Mouse (Mus musculus): ENCODE data around the gene Nat8l. TPM values are rescaled to one million over a fixed set of nuclear protein-coding genes. Genes with fewer than 3 reads are reported as not detected.

Nat8l gene
- polyA plus RNA-seq, 1 experiment from 2014 or later, result 0.13 TPM

DNA sequence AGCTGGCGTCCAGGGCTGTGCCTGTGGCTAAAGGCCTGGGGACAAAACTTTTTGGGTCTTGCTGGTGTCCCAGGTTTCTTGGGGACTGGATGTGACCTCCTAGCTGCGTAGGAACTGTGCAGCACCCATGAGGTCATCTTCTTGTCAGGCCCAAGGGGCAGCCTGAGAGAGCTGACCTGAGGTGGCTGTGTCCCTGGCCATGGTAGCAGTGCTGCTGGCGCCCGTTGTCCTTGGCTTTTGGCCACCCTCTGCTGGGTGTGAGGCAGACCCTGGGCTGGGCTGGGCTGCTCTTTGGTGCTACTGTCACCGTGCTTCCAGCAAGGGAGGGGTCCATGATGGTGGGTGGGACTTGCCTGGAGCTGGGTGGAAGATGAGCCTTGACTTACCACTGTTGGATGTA is 8.8 kb downstream of the Nat8l start:
- no peaks in the 10 kb centered on the region for H3K36me3 ChIP-seq (ENCODE audit: insufficient read depth)
- no peak for ATAC-seq (ENCODE audit: insufficient read depth)
- H3K4me2 ChIP-seq, result no peak overlapping the region
- WGBS, result 71% methylated on average over 5 of the region's 5 CpGs
- no peak overlapping the region for H3K9ac ChIP-seq
- no peak for TF ChIP-seq CTCF (IDR thresholded peaks at IDR 0.05; ENCODE audit: low read depth)
- no peak for DNase-seq
- H3K4me3 ChIP-seq (ENCODE audit: low read depth, low read length), result no peak overlapping the region
- no peaks in the 10 kb centered on the region for H3K9me3 ChIP-seq (ENCODE audit: low read depth, low read length)
- no peak overlapping the region for H3K27ac ChIP-seq (ENCODE audit: low read depth)
- H3K4me1 ChIP-seq (ENCODE audit: insufficient read depth), result no peaks in the 10 kb centered on the region
- H3K27me3 ChIP-seq (ENCODE audit: insufficient read depth, low read length), result no peaks in the 10 kb centered on the region

DNA sequence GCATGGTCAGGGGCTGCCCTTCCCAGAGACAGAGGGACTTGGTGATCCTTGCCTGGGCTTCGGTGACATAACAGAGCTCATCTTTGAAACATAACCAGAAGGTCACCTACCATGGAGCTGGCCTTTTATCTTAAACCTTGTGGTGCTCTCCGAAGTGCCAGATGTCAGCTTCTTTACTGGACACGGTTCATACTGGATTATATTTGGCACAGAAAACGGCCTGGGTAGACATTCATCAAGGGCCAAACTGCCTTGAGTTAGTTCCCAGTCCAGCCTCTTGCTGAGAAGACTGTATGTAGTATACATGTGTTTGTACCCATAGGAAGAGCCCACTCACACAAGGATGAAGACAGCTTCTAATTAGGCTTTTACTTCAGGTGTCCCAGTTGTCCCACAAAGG is 11.0 kb downstream of the Nat8l start:
- no peak overlapping the region for H3K9ac ChIP-seq
- no peak overlapping the region for H3K27ac ChIP-seq (ENCODE audit: low read depth)
- H3K36me3 ChIP-seq (ENCODE audit: insufficient read depth), result no peaks in the 10 kb centered on the region
- 76% methylated on average over 4 of the region's 4 CpGs for WGBS
- TF ChIP-seq CTCF (IDR thresholded peaks at IDR 0.05; ENCODE audit: low read depth), result no peak
- DNase-seq (no peak), ATAC-seq (ENCODE audit: insufficient read depth) (no peak)
- H3K4me2 ChIP-seq, result no peak overlapping the region
- H3K27me3 ChIP-seq (ENCODE audit: insufficient read depth, low read length), result no peaks in the 10 kb centered on the region
- H3K4me3 ChIP-seq (ENCODE audit: low read depth, low read length), result no peak overlapping the region
- H3K9me3 ChIP-seq (ENCODE audit: low read depth, low read length), result no peaks in the 10 kb centered on the region
- no peaks in the 10 kb centered on the region for H3K4me1 ChIP-seq (ENCODE audit: insufficient read depth)

- no peaks in the 10 kb centered on the region for H3K27me3 ChIP-seq (ENCODE audit: insufficient read depth, low read length)
- no peak overlapping the region for H3K4me2 ChIP-seq
- H3K9me3 ChIP-seq (ENCODE audit: low read depth, low read length), result no peaks in the 10 kb centered on the region
- H3K4me1 ChIP-seq (ENCODE audit: insufficient read depth), result no peaks in the 10 kb centered on the region
- no peak for ATAC-seq (ENCODE audit: insufficient read depth)
- H3K4me3 ChIP-seq (ENCODE audit: low read depth, low read length), result no peak overlapping the region
- 78% methylated on average over 4 of the region's 4 CpGs for WGBS
- no peaks in the 10 kb centered on the region for H3K36me3 ChIP-seq (ENCODE audit: insufficient read depth)
- DNase-seq, result no peak
- TF ChIP-seq CTCF (IDR thresholded peaks at IDR 0.05; ENCODE audit: low read depth), result no peak
- no peak overlapping the region for H3K27ac ChIP-seq (ENCODE audit: low read depth)
- no peak overlapping the region for H3K9ac ChIP-seq
Observed at GRCm38 (mm10) chr5:34007392-34007941, 11.7 kb downstream of the Nat8l start.

DNA sequence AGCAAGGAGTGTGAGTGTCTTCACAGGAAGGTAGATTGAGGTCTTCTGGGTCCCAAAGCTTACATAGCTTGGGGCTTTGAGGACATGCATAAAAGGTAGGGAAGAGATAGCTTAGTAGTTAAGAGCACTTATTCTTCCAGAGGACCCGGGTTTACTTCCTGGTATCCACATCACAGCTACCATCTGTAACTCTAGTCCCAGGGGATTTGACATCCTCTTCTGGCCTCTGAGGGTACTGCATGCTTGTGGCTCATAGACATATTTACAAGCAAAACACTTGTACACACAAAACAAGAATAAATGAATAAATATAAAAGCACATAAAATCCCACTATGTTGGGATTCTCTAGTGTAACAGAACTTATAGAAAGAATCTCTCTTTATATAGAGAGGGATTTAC is 18.9 kb downstream of the Nat8l start:
- no peak overlapping the region for H3K9ac ChIP-seq
- TF ChIP-seq CTCF (IDR thresholded peaks at IDR 0.05; ENCODE audit: low read depth), result peak; percentile 43
- WGBS, result 44% methylated on average over 1 of the region's 1 CpGs
- no peaks in the 10 kb centered on the region for H3K27me3 ChIP-seq (ENCODE audit: insufficient read depth, low read length)
- no peaks in the 10 kb centered on the region for H3K36me3 ChIP-seq (ENCODE audit: insufficient read depth)
- no peak overlapping the region for H3K4me3 ChIP-seq (ENCODE audit: low read depth, low read length)
- ATAC-seq (ENCODE audit: insufficient read depth), result no peak
- H3K9me3 ChIP-seq (ENCODE audit: low read depth, low read length), result no peaks in the 10 kb centered on the region
- no peak overlapping the region for H3K27ac ChIP-seq (ENCODE audit: low read depth)
- DNase-seq, result peak; percentile 21
- H3K4me2 ChIP-seq, result no peak overlapping the region
- H3K4me1 ChIP-seq (ENCODE audit: insufficient read depth), result no peaks in the 10 kb centered on the region

DNA sequence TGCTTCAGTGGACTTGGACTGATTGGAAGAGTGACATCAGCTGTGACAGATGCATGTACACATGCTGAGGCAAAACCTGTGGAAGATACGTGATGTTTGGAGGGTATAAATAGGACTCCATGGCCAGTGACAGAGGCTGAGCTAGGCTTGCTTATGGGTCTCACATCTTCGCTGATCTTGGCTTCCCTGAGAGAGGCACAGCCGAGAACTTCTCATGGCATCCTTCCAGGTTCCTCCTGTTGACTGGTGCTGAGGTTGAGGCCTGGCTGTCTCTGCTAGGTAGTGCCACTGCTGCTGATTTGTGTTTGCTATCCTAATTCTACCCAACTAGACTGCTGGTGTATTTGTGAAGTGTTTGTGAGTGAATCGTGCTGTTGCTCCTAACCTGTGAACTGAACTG is 23.2 kb downstream of the Nat8l start:
- H3K4me2 ChIP-seq, result no peak overlapping the region
- H3K4me3 ChIP-seq (ENCODE audit: low read depth, low read length), result no peak overlapping the region
- H3K4me1 ChIP-seq (ENCODE audit: insufficient read depth), result no peaks in the 10 kb centered on the region
- TF ChIP-seq CTCF (IDR thresholded peaks at IDR 0.05; ENCODE audit: low read depth), result no peak
- H3K27me3 ChIP-seq (ENCODE audit: insufficient read depth, low read length), result no peaks in the 10 kb centered on the region
- no peak overlapping the region for H3K9ac ChIP-seq
- ATAC-seq (ENCODE audit: insufficient read depth) (no peak), DNase-seq (no peak)
- no peaks in the 10 kb centered on the region for H3K9me3 ChIP-seq (ENCODE audit: low read depth, low read length)
- 69% methylated on average over 4 of the region's 4 CpGs for WGBS
- no peaks in the 10 kb centered on the region for H3K36me3 ChIP-seq (ENCODE audit: insufficient read depth)
- H3K27ac ChIP-seq (ENCODE audit: low read depth), result no peak overlapping the region

- Histone ChIP-seq H3K27me3 (ENCODE audit: insufficient read depth, low read length) (no peaks in the 10 kb centered on the region), H3K9ac (no peak overlapping the region), H3K36me3 (ENCODE audit: insufficient read depth) (no peaks in the 10 kb centered on the region), H3K27ac (ENCODE audit: low read depth) (no peak overlapping the region), H3K9me3 (ENCODE audit: low read depth, low read length) (no peaks in the 10 kb centered on the region), H3K4me3 (ENCODE audit: low read depth, low read length) (no peak overlapping the region), H3K4me2 (no peak overlapping the region), H3K4me1 (ENCODE audit: insufficient read depth) (no peaks in the 10 kb centered on the region)
- WGBS, result 75% methylated on average over 4 of the region's 4 CpGs
- no peak for DNase-seq
- ATAC-seq (ENCODE audit: insufficient read depth), result no peak
- TF ChIP-seq CTCF (IDR thresholded peaks at IDR 0.05; ENCODE audit: low read depth), result no peak
Observed at GRCm38 (mm10) chr5:34030101-34030500, 34.3 kb downstream of the Nat8l start.

DNA sequence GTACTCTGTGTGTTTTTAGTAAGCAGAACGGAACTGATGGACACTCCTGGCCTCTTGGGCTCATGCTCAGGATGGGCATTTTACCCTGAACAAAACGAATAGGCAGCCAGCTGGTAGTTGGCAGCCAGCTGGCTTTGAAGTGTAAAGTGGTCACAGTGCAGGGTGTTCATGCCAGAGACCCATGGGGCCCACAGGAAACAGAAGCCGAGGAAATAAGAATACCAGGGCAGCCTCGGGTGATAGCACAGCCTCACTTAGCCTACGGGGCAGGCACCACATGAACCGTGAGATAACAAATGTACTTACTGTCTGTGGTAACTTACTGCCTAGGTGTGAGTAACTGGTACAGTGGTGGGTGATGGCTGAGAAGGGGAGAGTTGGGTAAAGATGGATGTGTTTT is 35.2 kb downstream of the Nat8l start:
- Histone ChIP-seq H3K4me1 (ENCODE audit: insufficient read depth) (no peaks in the 10 kb centered on the region), H3K9me3 (ENCODE audit: low read depth, low read length) (no peaks in the 10 kb centered on the region), H3K36me3 (ENCODE audit: insufficient read depth) (no peaks in the 10 kb centered on the region), H3K4me3 (ENCODE audit: low read depth, low read length) (no peak overlapping the region), H3K9ac (no peak overlapping the region), H3K4me2 (no peak overlapping the region), H3K27me3 (ENCODE audit: insufficient read depth, low read length) (no peaks in the 10 kb centered on the region), H3K27ac (ENCODE audit: low read depth) (no peak overlapping the region)
- no peak for ATAC-seq (ENCODE audit: insufficient read depth)
- WGBS, result 63% methylated on average over 6 of the region's 6 CpGs
- no peak for DNase-seq
- no peak for TF ChIP-seq CTCF (IDR thresholded peaks at IDR 0.05; ENCODE audit: low read depth)

DNA sequence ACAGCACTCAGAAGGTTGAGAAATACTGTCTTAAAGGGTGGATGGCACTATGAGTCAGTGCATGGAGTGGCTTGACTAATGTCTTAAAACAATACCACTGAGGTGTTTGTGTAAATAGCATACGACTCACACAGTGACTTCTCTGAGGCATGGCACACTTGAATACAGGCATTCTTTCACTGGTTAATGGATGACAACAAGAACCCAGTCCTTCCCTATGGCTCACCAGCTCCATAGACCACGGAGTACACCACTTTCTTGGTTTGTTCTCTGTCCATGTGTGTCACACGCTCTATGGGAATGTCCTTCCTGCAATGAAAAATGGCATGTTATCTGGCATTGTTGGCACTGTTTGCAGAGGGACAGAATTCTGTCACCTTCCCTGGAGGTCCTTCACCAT is 36.7 kb downstream of the Nat8l start:
- no peaks in the 10 kb centered on the region for H3K9me3 ChIP-seq (ENCODE audit: low read depth, low read length)
- TF ChIP-seq CTCF (IDR thresholded peaks at IDR 0.05; ENCODE audit: low read depth), result no peak
- H3K27ac ChIP-seq (ENCODE audit: low read depth), result no peak overlapping the region
- H3K4me2 ChIP-seq, result no peak overlapping the region
- ATAC-seq (ENCODE audit: insufficient read depth) (no peak), DNase-seq (no peak)
- H3K9ac ChIP-seq, result no peak overlapping the region
- H3K4me1 ChIP-seq (ENCODE audit: insufficient read depth), result no peaks in the 10 kb centered on the region
- H3K27me3 ChIP-seq (ENCODE audit: insufficient read depth, low read length), result no peaks in the 10 kb centered on the region
- H3K36me3 ChIP-seq (ENCODE audit: insufficient read depth), result no peaks in the 10 kb centered on the region
- no peak overlapping the region for H3K4me3 ChIP-seq (ENCODE audit: low read depth, low read length)
- WGBS, result 54% methylated on average over 3 of the region's 3 CpGs

Other genes starting within 250 kb of the Nat8l start
- 50.2 and 53.7 TPM in 2 replicates for gene Letm1, start 213.2 kb upstream of the Nat8l start, polyA plus RNA-seq (2014; fragmentation: Nextera tagmentation; extraction: Ambion mirVana)
- gene Nsd2, start 175.3 kb upstream of the Nat8l start, polyA plus RNA-seq (2014; fragmentation: Nextera tagmentation; extraction: Ambion mirVana), result 70.1 and 77.4 TPM in 2 replicates
- gene Nelfa, start 59.6 kb upstream of the Nat8l start, polyA plus RNA-seq (2014; fragmentation: Nextera tagmentation; extraction: Ambion mirVana), result 63.4 and 64.0 TPM in 2 replicates
- 57.5 and 61.1 TPM in 2 replicates for gene Gm1673, start 12.6 kb upstream of the Nat8l start, polyA plus RNA-seq (2014; fragmentation: Nextera tagmentation; extraction: Ambion mirVana)
- gene Poln, start 173.5 kb downstream of the Nat8l start, polyA plus RNA-seq (2014; fragmentation: Nextera tagmentation; extraction: Ambion mirVana), result 1.2 and 1.4 TPM in 2 replicates
- 44.0 and 46.8 TPM in 2 replicates for gene Haus3, start 173.5 kb downstream of the Nat8l start, polyA plus RNA-seq (2014; fragmentation: Nextera tagmentation; extraction: Ambion mirVana)
- 47.6 and 50.8 TPM in 2 replicates for gene Mxd4, start 191.7 kb downstream of the Nat8l start, polyA plus RNA-seq (2014; fragmentation: Nextera tagmentation; extraction: Ambion mirVana)